Mouse (Mus musculus) CH12.LX (cell line): ENCODE measurements around the gene Pnmal2. TPM values are rescaled to one million over a fixed set of nuclear protein-coding genes. Genes with fewer than 3 reads are reported as not detected.

Experiments
- DNase-seq: peaks from one replicate; pipeline ENCODE4 v3.0.0-alpha.2; 2013; ENCODE audit errors: extremely low read depth
- H3K27ac ChIP-seq: 2 replicates; pipeline ENCODE4 v1.5.1; 2012; ENCODE audit warnings: low read depth, mild to moderate bottlenecking, control low read depth, moderate library complexity; ENCODE audit not compliant: insufficient read depth
- H3K27me3 ChIP-seq: replicated peaks from 2 replicates; pipeline ENCODE3; 2012; ENCODE audit warnings: inconsistent platforms
- H3K36me3 ChIP-seq, 2 experiments: replicated peaks in 1 of 2; 2 replicates each; pipeline versions ENCODE3 to v1.6.1; 2012; ENCODE audit warnings: inconsistent platforms in 1 of 2, low read length in 1 of 2, mild to moderate bottlenecking in 1 of 2, mixed read lengths in 1 of 2, moderate library complexity in 1 of 2; ENCODE audit not compliant: control insufficient read depth in 1 of 2, insufficient read depth in 1 of 2
- H3K4me1 ChIP-seq, 2 experiments: 2 replicates each; pipeline ENCODE4 v1.6.1; 2012; ENCODE audit warnings: inconsistent platforms in 1 of 2, moderate library complexity in 1 of 2; ENCODE audit not compliant: insufficient read depth in 2 of 2, control insufficient read depth in 1 of 2
- H3K4me2 ChIP-seq: 2 replicates; pipeline ENCODE4 v1.6.1; 2012; ENCODE audit warnings: low read depth, mild to moderate bottlenecking, control low read depth; ENCODE audit not compliant: poor library complexity, insufficient read depth, severe bottlenecking
- H3K4me3 ChIP-seq, 3 experiments: fragments of 150-350 bp in 1 of 3; sonication (generic) in 1 of 3; replicated peaks in 1 of 3; 2 replicates each; pipeline versions ENCODE3 to v1.5.1; 2011 to 2012; ENCODE audit warnings: low read depth in 2 of 3, low read length in 2 of 3, mild to moderate bottlenecking in 2 of 3, moderate library complexity in 2 of 3, control low read depth in 1 of 3, improper control_type of control experiment in 1 of 3, inconsistent platforms in 1 of 3, mixed read lengths in 1 of 3; ENCODE audit not compliant: poor library complexity in 1 of 3
- H3K79me2 ChIP-seq: replicated peaks from 2 replicates; pipeline ENCODE4 v1.6.1; 2012; ENCODE audit warnings: mild to moderate bottlenecking, moderate library complexity; ENCODE audit not compliant: control insufficient read depth, poor library complexity, insufficient read depth, severe bottlenecking; ENCODE audit errors: extremely low read depth
- H3K9ac ChIP-seq: 2 replicates; pipeline ENCODE4 v1.6.1; 2012; ENCODE audit warnings: low read depth, mild to moderate bottlenecking, control low read depth, moderate library complexity; ENCODE audit not compliant: insufficient read depth
- H3K9me3 ChIP-seq: replicated peaks from 2 replicates; pipeline ENCODE3; 2012; ENCODE audit warnings: low read length, inconsistent platforms, mixed read lengths
- BHLHE40 ChIP-seq: IDR thresholded peaks from 2 replicates; pipeline ENCODE4 v1.6.1; 2011; ENCODE audit warnings: mild to moderate bottlenecking, low read depth, low read length, improper control_type of control experiment
- CHD1 ChIP-seq: IDR thresholded peaks from 2 replicates; pipeline ENCODE4 v1.6.1; 2012; ENCODE audit warnings: low read depth, low read length, improper control_type of control experiment, inconsistent platforms
- CHD2 ChIP-seq: IDR thresholded peaks from 2 replicates; pipeline ENCODE4 v1.6.1; 2011; ENCODE audit warnings: low read length, improper control_type of control experiment
- CTCF ChIP-seq, 2 experiments: IDR thresholded peaks in 1 of 2; conservative IDR thresholded peaks in 1 of 2; 2 replicates each; pipeline ENCODE4 v1.5.1; 2011 to 2012; ENCODE audit warnings: low read depth in 2 of 2, low read length in 2 of 2, improper control_type of control experiment in 1 of 2, inconsistent platforms in 1 of 2, mild to moderate bottlenecking in 1 of 2, moderate library complexity in 1 of 2
- ELF1 ChIP-seq: IDR thresholded peaks from 2 replicates; pipeline ENCODE4 v1.6.1; 2014; ENCODE audit warnings: low read depth, mild to moderate bottlenecking, inconsistent platforms, low read length, improper control_type of control experiment
- ETS1 ChIP-seq: conservative IDR thresholded peaks from 2 replicates; pipeline ENCODE4 v1.6.1; 2012; ENCODE audit warnings: low read depth, mild to moderate bottlenecking, inconsistent platforms, low read length, improper control_type of control experiment, moderate library complexity
- GABPA ChIP-seq: IDR thresholded peaks from 2 replicates; pipeline ENCODE4 v1.6.1; 2012; ENCODE audit warnings: low read depth, low read length, improper control_type of control experiment, inconsistent platforms; ENCODE audit not compliant: insufficient replicate concordance
- IRF4 ChIP-seq: IDR thresholded peaks from 2 replicates; pipeline ENCODE4 v1.6.1; 2014; ENCODE audit warnings: low read depth, mild to moderate bottlenecking, inconsistent platforms, low read length, improper control_type of control experiment
- JUN ChIP-seq: IDR thresholded peaks from 2 replicates; pipeline ENCODE4 v1.6.1; 2011; ENCODE audit warnings: low read depth, mild to moderate bottlenecking, low read length, improper control_type of control experiment, moderate library complexity; ENCODE audit not compliant: insufficient read depth
- JUND ChIP-seq: conservative IDR thresholded peaks from 2 replicates; pipeline ENCODE4 v1.6.1; 2011; ENCODE audit warnings: low read depth, low read length, improper control_type of control experiment
- MAZ ChIP-seq: IDR thresholded peaks from 2 replicates; pipeline ENCODE4 v1.6.1; 2012; ENCODE audit warnings: low read depth, mild to moderate bottlenecking, inconsistent platforms, low read length, improper control_type of control experiment, moderate library complexity
- MXI1 ChIP-seq: IDR thresholded peaks from 2 replicates; pipeline ENCODE4 v1.6.1; 2011; ENCODE audit warnings: mild to moderate bottlenecking, low read depth, low read length, improper control_type of control experiment
- RAD21 ChIP-seq: IDR thresholded peaks from 2 replicates; pipeline ENCODE4 v1.6.1; 2011; ENCODE audit warnings: low read depth, mild to moderate bottlenecking, low read length, improper control_type of control experiment, moderate library complexity
- RCOR1 ChIP-seq: conservative IDR thresholded peaks from 2 replicates; pipeline ENCODE4 v1.6.1; 2012; ENCODE audit warnings: low read depth, mild to moderate bottlenecking, inconsistent platforms, low read length, improper control_type of control experiment
- SIN3A ChIP-seq: IDR thresholded peaks from 2 replicates; pipeline ENCODE4 v1.6.1; 2012; ENCODE audit warnings: low read length, improper control_type of control experiment, inconsistent platforms
- SMC3 ChIP-seq: IDR thresholded peaks from 2 replicates; pipeline ENCODE4 v1.6.1; 2011; ENCODE audit warnings: low read depth, low read length, improper control_type of control experiment
- ZKSCAN1 ChIP-seq: IDR thresholded peaks from 2 replicates; pipeline ENCODE4 v1.6.1; 2012; ENCODE audit warnings: low read depth, inconsistent platforms, low read length, improper control_type of control experiment, borderline replicate concordance
- dilution Hi-C: fragments of 300-500 bp; cut with MboI; formaldehyde crosslinking; loops from 2 replicates; pipeline ENCODE4 v1.14.3; 2020; ENCODE audit warnings: low sequenced_read_pairs; ENCODE audit not compliant: extremely low pct_unique_long_range_greater_than_20kb, extremely low pct_ligation_motif_present
- in situ Hi-C: fragments of 300-500 bp; cut with MboI; formaldehyde crosslinking; loops from 3 replicates; pipeline ENCODE4 v1.14.3; 2019; ENCODE audit warnings: low sequenced_read_pairs, low pct_ligation_motif_present, low pct_unique_long_range_greater_than_20kb, mixed read lengths
- polyA plus RNA-seq: library from polyadenylated mRNA; unstranded; fragments of >175 nt; gene quantifications from 2 replicates; pipeline ENCODE4 v1.2.1, GENCODE M21; 2012; ENCODE audit warnings: low read depth; ENCODE audit not compliant: insufficient read length
- total RNA-seq, 2 experiments: library from RNA; depleted of rRNA; stranded (reverse); fragments of 300-350 nt in 1 of 2; fragments of >200 nt in 1 of 2; gene quantifications; 2 replicates each; pipeline ENCODE4 v1.2.3; 2012 to 2014

Pnmal2 gene
- total and polyA plus RNA-seq, 3 experiments, result 0.09 to 0.38 TPM; not detected in 1

DNA sequence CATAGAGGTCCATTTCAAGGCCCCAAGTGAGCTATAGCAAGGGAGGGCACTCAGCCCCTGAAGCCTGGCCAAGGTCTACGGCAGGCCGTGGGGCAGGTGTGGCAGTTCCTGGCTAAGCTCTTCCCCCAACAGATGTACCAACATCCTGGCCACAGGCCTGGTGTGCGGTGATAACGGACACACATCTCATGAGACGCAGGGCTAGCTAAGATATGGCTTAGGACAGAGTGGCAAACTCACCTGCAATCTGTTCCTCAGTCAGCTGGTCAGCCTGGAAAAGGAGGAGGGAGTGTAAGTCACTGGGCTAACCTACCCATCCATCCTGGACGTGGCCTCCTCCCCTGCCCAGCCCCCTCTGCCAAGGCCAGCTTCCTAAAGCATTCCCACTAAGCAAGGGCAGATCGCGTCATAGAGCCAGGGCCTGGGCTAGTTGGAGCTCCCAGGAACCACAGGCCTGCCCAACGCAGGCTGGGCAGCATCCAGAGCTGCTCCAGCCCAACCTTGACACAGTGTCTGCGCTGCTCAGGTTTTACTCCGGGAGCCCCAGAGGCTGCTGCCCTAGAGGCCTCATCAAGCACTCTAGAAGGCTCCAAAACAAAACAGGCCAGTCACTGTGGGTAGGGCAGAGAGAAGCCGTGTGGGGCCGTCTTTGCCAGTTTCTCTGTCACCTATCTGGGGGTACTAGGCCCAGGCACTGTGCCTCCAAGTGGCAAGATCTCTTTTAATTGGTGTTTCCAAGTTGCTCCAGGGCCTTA, 24.9 kb upstream of the Pnmal2 start:
- Histone ChIP-seq H3K27ac (no peak overlapping the region), H3K36me3 (peaks cover 57 to 79% of the 10 kb centered on the region in 2 experiments), H3K4me1 (peaks cover 4 to 28% of the 10 kb centered on the region in 2 experiments), H3K79me2 (peaks cover 41% of the 10 kb centered on the region), H3K9me3 (no peaks in the 10 kb centered on the region), H3K9ac (no peak overlapping the region), H3K27me3 (no peaks in the 10 kb centered on the region), H3K4me3 (no peak overlapping the region), H3K4me2 (no peak overlapping the region)
- in situ Hi-C loops, result no loop called here
- DNase-seq, result no peak
- dilution Hi-C loops, result no loop called here
- TF ChIP-seq ETS1, result no peak
- no peak for TF ChIP-seq JUND
- TF ChIP-seq BHLHE40, result no peak
- TF ChIP-seq IRF4, result no peak
- TF ChIP-seq JUN, result no peak
- TF ChIP-seq SIN3A, result no peak

DNA sequence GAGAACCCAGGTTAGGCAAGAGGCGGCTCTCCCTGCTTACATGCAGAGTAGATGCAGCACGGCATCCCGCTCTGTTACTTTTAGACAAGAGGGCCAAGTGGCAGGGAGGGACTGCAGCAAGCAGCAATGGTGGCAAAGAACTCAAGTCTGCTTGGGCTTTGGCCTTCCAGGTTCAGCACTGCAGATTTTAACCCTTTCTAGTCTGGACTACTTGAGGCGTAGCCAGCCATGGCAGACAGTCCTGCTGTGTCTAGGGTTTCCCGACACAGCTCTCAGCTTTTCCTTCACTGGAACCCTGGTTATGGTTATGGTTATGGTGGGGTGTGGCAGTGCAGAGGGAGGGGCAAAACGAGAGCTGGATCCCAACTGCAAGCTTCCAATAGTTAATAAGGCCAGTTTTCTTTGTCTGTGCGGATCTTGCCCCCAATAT, 24.3 kb upstream of the Pnmal2 start:
- TF ChIP-seq RCOR1 (no peak), SMC3 (no peak), CHD2 (no peak), MXI1 (no peak), CHD1 (no peak), IRF4 (no peak), CTCF (conservative IDR thresholded peaks at IDR 0.05 in 1 of 2, IDR thresholded peaks at IDR 0.05 in 1 of 2; ENCODE audit: low read depth in 2 of 2, low read length in 2 of 2) (no peak), ELF1 (no peak), ZKSCAN1 (no peak), GABPA (no peak), RAD21 (no peak), JUN (no peak), MAZ (no peak)
- Histone ChIP-seq H3K27ac (no peak overlapping the region), H3K4me3 (no peak overlapping the region), H3K27me3 (no peaks in the 10 kb centered on the region), H3K4me2 (no peak overlapping the region), H3K79me2 (peaks cover 41% of the 10 kb centered on the region), H3K9me3 (no peaks in the 10 kb centered on the region), H3K4me1 (peaks cover 7 to 31% of the 10 kb centered on the region in 2 experiments), H3K36me3 (peaks cover 51 to 73% of the 10 kb centered on the region in 2 experiments), H3K9ac (no peak overlapping the region)
- no peak for DNase-seq
- dilution Hi-C loops, result no loop called here
- in situ Hi-C loops, result no loop called here
